Mouse (Mus musculus) hindbrain, embryonic 11.5 days (tissue): ENCODE measurements around the gene Slc6a18. TPM values are rescaled to one million over a fixed set of nuclear protein-coding genes. Genes with fewer than 3 reads are reported as not detected.
"Not testable (repeated sequence)": the region's sequence is repeated elsewhere in the genome, so short reads cannot be mapped to it uniquely, and the experiment has no call there.

Experiments used
- ATAC-seq: fragments of 200-750 bp; cut with Nextera tagmentation; 2 replicates; pipeline ENCODE4 v1.8.0; 2017; ENCODE audit warnings: mild to moderate bottlenecking, moderate TSS enrichment, moderate library complexity; ENCODE audit not compliant: low FRiP score
- DNase-seq: peaks from one replicate; pipeline ENCODE4 v3.0.0-alpha.2; 2015; ENCODE audit warnings: low spot score
- H3K27ac ChIP-seq: fragments of 300-500 bp; sonication (generic); 2 replicates; pipeline ENCODE4 v1.5.1; 2014; ENCODE audit warnings: mild to moderate bottlenecking, low read depth, low read length
- H3K27me3 ChIP-seq: fragments of 300-500 bp; sonication (generic); 2 replicates; pipeline ENCODE4 v1.6.1; 2014; ENCODE audit warnings: mild to moderate bottlenecking, low read length, moderate library complexity, mixed read lengths; ENCODE audit not compliant: control insufficient read depth, insufficient read depth
- H3K36me3 ChIP-seq: fragments of 300-500 bp; sonication (generic); 2 replicates; pipeline ENCODE4 v1.6.1; 2014; ENCODE audit warnings: mild to moderate bottlenecking, low read length, moderate library complexity, mixed read lengths; ENCODE audit not compliant: control insufficient read depth, insufficient read depth
- H3K4me1 ChIP-seq: fragments of 300-500 bp; sonication (generic); replicated peaks from 2 replicates; pipeline ENCODE4 v1.6.1; 2014; ENCODE audit warnings: low read length, mixed read lengths; ENCODE audit not compliant: control insufficient read depth, insufficient read depth
- H3K4me2 ChIP-seq: fragments of 300-500 bp; sonication (generic); replicated peaks from 2 replicates; pipeline ENCODE4 v1.6.1; 2014; ENCODE audit warnings: mild to moderate bottlenecking, low read depth, low read length
- H3K4me3 ChIP-seq: fragments of 300-500 bp; sonication (generic); 2 replicates; pipeline ENCODE4 v1.5.1; 2014; ENCODE audit warnings: low read depth, low read length
- H3K9ac ChIP-seq: fragments of 300-500 bp; sonication (generic); 2 replicates; pipeline ENCODE4 v1.6.1; 2014; ENCODE audit warnings: low read depth, low read length
- H3K9me3 ChIP-seq: fragments of 300-500 bp; sonication (generic); 2 replicates; pipeline ENCODE4 v1.6.1; 2016; ENCODE audit warnings: low read length; ENCODE audit not compliant: control insufficient read depth
- WGBS: fragments of 180-500 bp; shearing (Covaris S2); extraction: QIAGEN DNeasy Blood & Tissue Kit; methylation state at CpG from one replicate; pipeline ENCODE4 v1.1.7; 2014; 5-methylcytosine and 5-hydroxymethylcytosine counted together
- polyA plus RNA-seq: library from polyadenylated mRNA; unstranded; fragments of >200 nt; fragmentation: Nextera tagmentation; extraction: Ambion mirVana; gene quantifications from 2 replicates; pipeline ENCODE4 v1.2.1, GENCODE M21; 2014

Gene Slc6a18
- polyA plus RNA-seq, 1 experiment from 2014 or later = not detected

GRCm38 (mm10) chr13:73711221-73711620 lies 33.4 kb upstream of the Slc6a18 start:
- no peak overlapping the region for H3K9ac ChIP-seq
- H3K4me1 ChIP-seq = no peaks in the 10 kb centered on the region
- WGBS = 88% methylated on average over 5 of the region's 5 CpGs

GRCm38 (mm10) chr13:73709491-73709890 lies 31.7 kb upstream of the Slc6a18 start:
- H3K4me2 ChIP-seq = no peak overlapping the region
- H3K27me3 ChIP-seq = no peaks in the 10 kb centered on the region
- no peak overlapping the region for H3K9ac ChIP-seq
- no peak for ATAC-seq
- H3K9me3 ChIP-seq = no peaks in the 10 kb centered on the region
- DNase-seq = no peak
- H3K4me1 ChIP-seq = no peaks in the 10 kb centered on the region
- no peak overlapping the region for H3K4me3 ChIP-seq
- H3K27ac ChIP-seq = no peak overlapping the region
- no peaks in the 10 kb centered on the region for H3K36me3 ChIP-seq
- 77% methylated on average over 6 of the region's 6 CpGs for WGBS

More at GRCm38 (mm10) chr13:73711221-73711620, 33.4 kb upstream of the Slc6a18 start:
- no peaks in the 10 kb centered on the region for H3K36me3 ChIP-seq
- H3K4me2 ChIP-seq = no peak overlapping the region
- no peaks in the 10 kb centered on the region for H3K9me3 ChIP-seq
- no peak overlapping the region for H3K27ac ChIP-seq
- no peak for DNase-seq
- H3K27me3 ChIP-seq = no peaks in the 10 kb centered on the region
- ATAC-seq = no peak
- no peak overlapping the region for H3K4me3 ChIP-seq

- no peak within 1 kb of the TSS for H3K9ac ChIP-seq
- 85% methylated on average over 7 of the region's 7 CpGs for WGBS
- ATAC-seq = no peak
These were observed 27.0 kb upstream of the Slc6a18 start, which contains the start of gene Slc6a19 for GRCm38 (mm10) chr13:73704694-73705325. TSS of gene Slc6a19 (minus strand) at chr13:73704865.

GRCm38 (mm10) chr13:73703486-73703885 lies 25.7 kb upstream of the Slc6a18 start:
- not testable (repeated sequence) for H3K4me1 ChIP-seq, H3K36me3 ChIP-seq, H3K4me2 ChIP-seq, ATAC-seq, H3K9ac ChIP-seq, DNase-seq, H3K27me3 ChIP-seq, H3K9me3 ChIP-seq, H3K4me3 ChIP-seq, H3K27ac ChIP-seq
- WGBS = 84% methylated on average over 4 of the region's 4 CpGs

More at GRCm38 (mm10) chr13:73704694-73705325, 27.0 kb upstream of the Slc6a18 start, which contains the start of gene Slc6a19:
- H3K4me2 ChIP-seq = no peak within 1 kb of the TSS
- H3K27me3 ChIP-seq = no peaks in the 10 kb centered on the region
- H3K9me3 ChIP-seq = no peaks in the 10 kb centered on the region
- no peaks in the 10 kb centered on the region for H3K4me1 ChIP-seq
- no peak for DNase-seq
- no peak within 1 kb of the TSS for H3K27ac ChIP-seq
- H3K36me3 ChIP-seq = no peaks in the 10 kb centered on the region
- no peak within 1 kb of the TSS for H3K4me3 ChIP-seq

GRCm38 (mm10) chr13:73702776-73703175 lies 25.0 kb upstream of the Slc6a18 start:
- 92% methylated on average over 4 of the region's 4 CpGs for WGBS
- H3K27ac ChIP-seq = no peak overlapping the region
- no peak overlapping the region for H3K9ac ChIP-seq
- DNase-seq (no peak), ATAC-seq (no peak)
- H3K27me3 ChIP-seq = no peaks in the 10 kb centered on the region
- no peaks in the 10 kb centered on the region for H3K36me3 ChIP-seq
- H3K4me3 ChIP-seq = no peak overlapping the region
- H3K9me3 ChIP-seq = no peaks in the 10 kb centered on the region
- no peaks in the 10 kb centered on the region for H3K4me1 ChIP-seq
- H3K4me2 ChIP-seq = no peak overlapping the region

- Histone ChIP-seq H3K27me3 (no peaks in the 10 kb centered on the region), H3K4me2 (no peak overlapping the region), H3K9ac (no peak overlapping the region), H3K9me3 (no peaks in the 10 kb centered on the region), H3K4me1 (no peaks in the 10 kb centered on the region), H3K4me3 (no peak overlapping the region), H3K36me3 (no peaks in the 10 kb centered on the region), H3K27ac (no peak overlapping the region)
- 86% methylated on average over 9 of the region's 9 CpGs for WGBS
- ATAC-seq = no peak
- no peak for DNase-seq
These were observed 23.5 kb upstream of the Slc6a18 start for GRCm38 (mm10) chr13:73701161-73701883.

GRCm38 (mm10) chr13:73700554-73700953 lies 22.7 kb upstream of the Slc6a18 start:
- Histone ChIP-seq H3K36me3 (no peaks in the 10 kb centered on the region), H3K27me3 (no peaks in the 10 kb centered on the region), H3K9ac (no peak overlapping the region), H3K4me3 (no peak overlapping the region), H3K27ac (no peak overlapping the region), H3K4me2 (no peak overlapping the region), H3K9me3 (no peaks in the 10 kb centered on the region), H3K4me1 (no peaks in the 10 kb centered on the region)
- DNase-seq (no peak), ATAC-seq (no peak)
- 91% methylated on average over 12 of the region's 12 CpGs for WGBS

GRCm38 (mm10) chr13:73699714-73700113 lies 21.9 kb upstream of the Slc6a18 start:
- H3K4me1 ChIP-seq = no peaks in the 10 kb centered on the region
- ATAC-seq = no peak
- H3K9me3 ChIP-seq = no peaks in the 10 kb centered on the region
- H3K9ac ChIP-seq = no peak overlapping the region
- no peaks in the 10 kb centered on the region for H3K36me3 ChIP-seq
- no peak for DNase-seq
- no peak overlapping the region for H3K4me2 ChIP-seq
- WGBS = 92% methylated on average over 6 of the region's 6 CpGs
- no peak overlapping the region for H3K4me3 ChIP-seq
- H3K27ac ChIP-seq = no peak overlapping the region
- H3K27me3 ChIP-seq = no peaks in the 10 kb centered on the region

- Histone ChIP-seq H3K4me1 (no peaks in the 10 kb centered on the region), H3K27ac (no peak overlapping the region), H3K4me3 (no peak overlapping the region), H3K27me3 (no peaks in the 10 kb centered on the region), H3K9me3 (no peaks in the 10 kb centered on the region), H3K9ac (no peak overlapping the region), H3K36me3 (no peaks in the 10 kb centered on the region), H3K4me2 (no peak overlapping the region)
- ATAC-seq (no peak), DNase-seq (no peak)
- 81% methylated on average over 3 of the region's 3 CpGs for whole genome bisulfite sequencing
These were observed 18.7 kb upstream of the Slc6a18 start for GRCm38 (mm10) chr13:73696529-73696928.
